Mouse (Mus musculus) MEL (cell line): ENCODE data around the gene Kctd7. TPM values are rescaled to one million over a fixed set of nuclear protein-coding genes. Genes with fewer than 3 reads are reported as not detected.

Experiments
- DNase-seq: peaks from one replicate; pipeline ENCODE4 v3.0.0; 2011; ENCODE audit warnings: low read depth, low spot score
- H3K27ac ChIP-seq: 2 replicates; pipeline ENCODE4 v1.5.1; 2012; ENCODE audit warnings: low read depth, mild to moderate bottlenecking, control low read depth, low read length, moderate library complexity; ENCODE audit not compliant: control insufficient read depth
- H3K27me3 ChIP-seq, 2 experiments: fragments of 150-350 bp in 1 of 2; sonication (generic) in 1 of 2; 2 replicates each; pipeline ENCODE4 v1.6.1; 2012; ENCODE audit warnings: low read length in 2 of 2, mild to moderate bottlenecking in 2 of 2, improper control_type of control experiment in 1 of 2, moderate library complexity in 1 of 2; ENCODE audit not compliant: insufficient read depth in 2 of 2, control insufficient read depth in 1 of 2
- H3K36me3 ChIP-seq, 2 experiments: 2 replicates each; pipeline ENCODE4 v1.6.1; 2012 to 2014; ENCODE audit warnings: low read length in 2 of 2, improper control_type of control experiment in 1 of 2, inconsistent platforms in 1 of 2, mild to moderate bottlenecking in 1 of 2; ENCODE audit not compliant: insufficient read depth in 2 of 2, control insufficient read depth in 1 of 2
- H3K4me1 ChIP-seq, 2 experiments: fragments of 150-350 bp in 1 of 2; sonication (generic) in 1 of 2; 2 replicates each; pipeline ENCODE4 v1.6.1; 2012; ENCODE audit warnings: low read length in 2 of 2, improper control_type of control experiment in 1 of 2, mild to moderate bottlenecking in 1 of 2; ENCODE audit not compliant: insufficient read depth in 2 of 2, control insufficient read depth in 1 of 2
- H3K4me3 ChIP-seq, 2 experiments: fragments of 150-350 bp in 1 of 2; sonication (generic) in 1 of 2; 2 replicates each; pipeline ENCODE4 v1.5.1; 2012; ENCODE audit warnings: low read depth in 2 of 2, low read length in 2 of 2, mild to moderate bottlenecking in 2 of 2, moderate library complexity in 2 of 2, control low read depth in 1 of 2, improper control_type of control experiment in 1 of 2; ENCODE audit not compliant: control insufficient read depth in 1 of 2, insufficient read depth in 1 of 2
- H3K79me2 ChIP-seq: 2 replicates; pipeline ENCODE4 v1.6.1; 2012; ENCODE audit warnings: mild to moderate bottlenecking, low read length, moderate library complexity; ENCODE audit not compliant: control insufficient read depth, poor library complexity, insufficient read depth
- H3K9ac ChIP-seq: 2 replicates; pipeline ENCODE4 v1.6.1; 2012; ENCODE audit warnings: low read depth, mild to moderate bottlenecking, control low read depth, low read length, moderate library complexity; ENCODE audit not compliant: control insufficient read depth, poor library complexity, severe bottlenecking
- H3K9me3 ChIP-seq: fragments of 150-350 bp; sonication (generic); replicated peaks from 2 replicates; pipeline ENCODE4 v1.6.1; 2012; ENCODE audit warnings: mild to moderate bottlenecking, low read length, improper control_type of control experiment, moderate library complexity; ENCODE audit not compliant: insufficient read depth
- E2F4 ChIP-seq: IDR thresholded peaks from 2 replicates; pipeline ENCODE4 v1.6.1; 2011; ENCODE audit warnings: low read depth, low read length, improper control_type of control experiment, borderline replicate concordance
- EP300 ChIP-seq, 2 experiments: IDR thresholded peaks; 2 replicates each; pipeline ENCODE4 v1.6.1; 2011; ENCODE audit warnings: improper control_type of control experiment in 2 of 2, low read length in 2 of 2, low read depth in 1 of 2, mild to moderate bottlenecking in 1 of 2
- HCFC1 ChIP-seq: IDR thresholded peaks from 2 replicates; pipeline ENCODE4 v1.6.1; 2012; ENCODE audit warnings: low read depth, mild to moderate bottlenecking, inconsistent platforms, low read length, improper control_type of control experiment, moderate library complexity
- JUND ChIP-seq: IDR thresholded peaks from 2 replicates; pipeline ENCODE4 v1.6.1; 2011; ENCODE audit warnings: low read depth, mild to moderate bottlenecking, improper control_type of control experiment, low read length
- MAFK ChIP-seq: IDR thresholded peaks from 2 replicates; pipeline ENCODE4 v1.6.1; 2011; ENCODE audit warnings: low read depth, mild to moderate bottlenecking, low read length, improper control_type of control experiment, borderline replicate concordance
- MAZ ChIP-seq: IDR thresholded peaks from 2 replicates; pipeline ENCODE4 v1.6.1; 2012; ENCODE audit warnings: low read depth, mild to moderate bottlenecking, inconsistent platforms, low read length, improper control_type of control experiment
- MEF2A ChIP-seq: IDR thresholded peaks from 2 replicates; pipeline ENCODE4 v1.6.1; 2014; ENCODE audit warnings: low read depth, mild to moderate bottlenecking, inconsistent platforms, low read length, improper control_type of control experiment; ENCODE audit not compliant: poor library complexity, insufficient replicate concordance, severe bottlenecking; ENCODE audit errors: extremely low read depth
- MYC ChIP-seq: IDR thresholded peaks from 2 replicates; pipeline ENCODE4 v1.6.1; 2011; ENCODE audit warnings: low read depth, mild to moderate bottlenecking, low read length, improper control_type of control experiment, moderate library complexity
- NRF1 ChIP-seq: IDR thresholded peaks from 2 replicates; pipeline ENCODE4 v1.6.1; 2014; ENCODE audit warnings: low read depth, mild to moderate bottlenecking, inconsistent platforms, low read length, improper control_type of control experiment, moderate library complexity; ENCODE audit not compliant: poor library complexity, insufficient read depth, severe bottlenecking
- POLR2A ChIP-seq, 2 experiments: IDR thresholded peaks; 2 replicates each; pipeline ENCODE4 v1.6.1; 2011 to 2012; ENCODE audit warnings: low read length in 2 of 2, mild to moderate bottlenecking in 2 of 2, control low read depth in 1 of 2, improper control_type of control experiment in 1 of 2, low read depth in 1 of 2, moderate library complexity in 1 of 2; ENCODE audit not compliant: control insufficient read depth in 1 of 2, insufficient read depth in 1 of 2, poor library complexity in 1 of 2
- POLR2AphosphoS2 ChIP-seq: IDR thresholded peaks from 2 replicates; pipeline ENCODE4 v1.6.1; 2011; ENCODE audit warnings: low read length, improper control_type of control experiment
- POLR2AphosphoS5 ChIP-seq: IDR thresholded peaks from 2 replicates; pipeline ENCODE4 v1.6.1; 2012; ENCODE audit warnings: low read depth, borderline replicate concordance, mild to moderate bottlenecking, inconsistent platforms, low read length, moderate library complexity, mixed read lengths
- RAD21 ChIP-seq: IDR thresholded peaks from 2 replicates; pipeline ENCODE4 v1.6.1; 2011; ENCODE audit warnings: mild to moderate bottlenecking, low read depth, low read length, improper control_type of control experiment
- USF2 ChIP-seq, 2 experiments: IDR thresholded peaks; 2 replicates each; pipeline ENCODE4 v1.6.1; 2011 to 2012; ENCODE audit warnings: improper control_type of control experiment in 2 of 2, low read length in 2 of 2, borderline replicate concordance in 1 of 2, inconsistent platforms in 1 of 2, low read depth in 1 of 2, mild to moderate bottlenecking in 1 of 2; ENCODE audit not compliant: insufficient read depth in 1 of 2
- ZMIZ1 ChIP-seq: IDR thresholded peaks from 2 replicates; pipeline ENCODE4 v1.6.1; 2012; ENCODE audit warnings: low read depth, mild to moderate bottlenecking, inconsistent platforms, low read length, improper control_type of control experiment, moderate library complexity
- polyA plus RNA-seq, 2 experiments: library from polyadenylated mRNA; stranded (reverse) in 1 of 2; unstranded in 1 of 2; fragments of >175 nt in 1 of 2; fragments of >200 nt in 1 of 2; gene quantifications; 2 replicates each; pipeline versions ENCODE4 v1.2.1 to v1.2.4; 2012; ENCODE audit warnings: low replicate concordance in 2 of 2, low read depth in 1 of 2; ENCODE audit not compliant: insufficient read length in 2 of 2, insufficient read depth in 1 of 2, missing spikeins in 1 of 2
- total RNA-seq: library from RNA; depleted of rRNA; stranded (reverse); fragments of 300-350 nt; gene quantifications from 2 replicates; pipeline ENCODE4 v1.2.3, GENCODE M21; 2012

The Kctd7 gene
- total and polyA plus RNA-seq, 3 experiments: 5.8 to 7.0 TPM; not detected in 1

DNA sequence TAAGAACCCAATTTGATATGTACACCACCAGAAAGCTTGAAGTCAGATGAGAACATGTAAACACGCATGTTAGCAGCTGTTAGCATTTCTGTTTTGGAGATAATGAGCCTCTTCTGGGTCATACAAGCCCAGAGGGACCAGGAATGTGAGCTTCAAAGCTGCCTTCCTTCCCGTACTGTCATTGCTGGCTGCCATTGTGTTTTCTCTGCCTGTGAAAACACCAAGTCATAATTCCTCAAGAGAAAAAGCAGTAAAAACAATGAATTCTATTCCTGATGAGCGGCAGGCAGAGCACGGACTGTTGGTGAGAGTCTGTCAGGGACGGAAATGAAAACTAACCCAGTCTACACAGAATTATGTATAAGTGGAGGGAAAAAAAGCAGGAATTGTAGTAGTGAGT lies 20.4 kb upstream of the Kctd7 start:
- TF ChIP-seq POLR2AphosphoS2: no peak
- no peak for TF ChIP-seq POLR2AphosphoS5
- TF ChIP-seq EP300 (IDR thresholded peaks at IDR 0.05; ENCODE audit: low read depth in 1 of 2, low read length in 2 of 2): no peak
- TF ChIP-seq HCFC1: no peak
- TF ChIP-seq ZMIZ1: no peak
- TF ChIP-seq RAD21: no peak
- no peak for TF ChIP-seq USF2 (IDR thresholded peaks at IDR 0.05; ENCODE audit: borderline replicate concordance in 1 of 2, insufficient read depth in 1 of 2, low read depth in 1 of 2, low read length in 2 of 2)
- TF ChIP-seq JUND: no peak
- no peak for TF ChIP-seq NRF1
- no peak for TF ChIP-seq MAZ
- no peak for TF ChIP-seq MEF2A
- TF ChIP-seq POLR2A (IDR thresholded peaks at IDR 0.05; ENCODE audit: control insufficient read depth in 1 of 2, insufficient read depth in 1 of 2, low read depth in 1 of 2, low read length in 2 of 2, poor library complexity in 1 of 2): no peak
- TF ChIP-seq MYC: no peak
- Histone ChIP-seq H3K4me1 (no peaks in the 10 kb centered on the region), H3K27ac (no peak overlapping the region), H3K4me3 (no peak overlapping the region), H3K27me3 (no peaks in the 10 kb centered on the region), H3K36me3 (no peaks in the 10 kb centered on the region), H3K9me3 (no peaks in the 10 kb centered on the region), H3K9ac (no peak overlapping the region), H3K79me2 (no peaks in the 10 kb centered on the region; the same call in 1 of the 2 replicates)
- DNase-seq: no peak

DNA sequence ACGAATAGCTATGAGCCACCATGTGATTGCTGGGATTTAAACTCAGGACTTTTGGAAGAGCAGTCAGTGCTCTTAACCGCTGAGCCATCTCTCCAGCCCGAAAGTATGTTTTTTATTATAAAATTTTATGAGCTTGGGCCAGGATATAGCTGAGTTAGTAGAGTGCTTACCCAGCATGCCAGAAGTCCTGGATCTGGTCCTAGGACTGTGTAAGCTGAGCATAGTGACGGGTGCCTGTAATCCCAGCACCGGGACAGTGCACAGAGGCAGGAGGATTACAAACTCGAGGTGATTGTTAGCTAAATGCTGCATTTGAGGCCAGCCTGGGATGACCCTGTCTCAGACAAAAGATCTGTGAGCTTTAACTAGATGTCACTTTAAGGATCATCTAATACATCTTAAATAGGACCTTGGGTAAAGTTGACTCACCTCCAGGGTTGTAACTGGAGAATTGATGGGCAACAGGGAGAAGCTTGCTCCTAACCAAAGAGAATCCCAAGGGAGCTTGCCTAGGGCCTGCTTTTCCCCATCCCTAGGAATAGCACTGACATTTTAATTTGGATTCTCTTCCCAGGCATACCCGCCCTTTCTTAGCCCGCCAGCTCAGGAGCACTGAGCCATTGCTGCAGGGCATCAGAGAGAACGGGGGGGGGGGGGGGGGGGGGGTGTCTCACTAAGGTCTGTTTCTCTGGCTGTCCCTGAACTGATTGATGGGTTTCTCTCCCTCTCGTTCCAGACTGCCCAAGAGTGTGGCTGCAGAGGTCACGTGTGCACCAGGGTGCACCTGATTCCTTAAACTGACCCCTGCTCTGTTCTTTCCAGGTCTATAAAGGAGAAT lies 15.8 kb upstream of the Kctd7 start:
- no peak overlapping the region for H3K9ac ChIP-seq
- no peaks in the 10 kb centered on the region for H3K9me3 ChIP-seq
- no peak overlapping the region for H3K27ac ChIP-seq
- no peaks in the 10 kb centered on the region for H3K79me2 ChIP-seq
- H3K4me3 ChIP-seq: no peak overlapping the region
- no peak for DNase-seq
- H3K36me3 ChIP-seq: no peaks in the 10 kb centered on the region
- no peaks in the 10 kb centered on the region for H3K27me3 ChIP-seq
- TF ChIP-seq MAFK (no peak), E2F4 (no peak)
- no peaks in the 10 kb centered on the region for H3K4me1 ChIP-seq
